Comparison of ENCODE assay signal across 15 mouse cellular contexts in the genomic region with DNA sequence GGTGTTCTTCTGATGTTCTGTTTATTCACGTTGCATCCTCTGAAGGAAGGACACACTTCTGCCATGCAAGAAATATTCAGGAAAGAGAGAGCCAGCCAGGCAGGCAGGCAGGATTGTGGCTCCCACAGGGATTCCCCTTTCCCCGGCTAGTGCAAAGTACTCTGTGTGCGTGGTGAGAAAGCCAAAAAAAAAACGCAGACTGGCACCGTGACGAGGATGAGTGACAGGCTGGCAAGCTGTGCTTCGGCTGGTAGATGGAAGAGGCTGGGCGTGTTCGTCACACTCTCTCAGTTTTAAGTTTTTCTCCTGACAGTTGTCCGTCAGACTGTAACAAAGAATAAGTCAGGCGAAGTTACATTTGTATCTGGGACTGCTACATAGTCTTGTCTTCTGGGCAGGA. TPM values are rescaled to one million over a fixed set of nuclear protein-coding genes. Genes with fewer than 3 reads are reported as not detected.
"Had no signal": no experiment of that assay in that cellular context is flagged by ENCODE, and none has a peak within 500 bp of the region (broad histone marks: within the 10 kb centered on the region; RNA-seq: fewer than 3 reads in every experiment).

No protein-coding gene starts in this region.

- H3K9ac ChIP-seq: liver, embryonic 15.5 days; midbrain, embryonic 13.5 days; neural tube, embryonic 15.5 days had no signal

- DNase-seq: kidney, adult 2 months; lung, adult 2 months; lung, postnatal 36 days; right cerebral cortex, adult 18-20 months; right cerebral cortex, postnatal 25 days; thymus, postnatal 4 days had no signal

- H3K4me3 ChIP-seq: limb, embryonic 10.5 days; liver, embryonic 15.5 days; midbrain, embryonic 13.5 days; myocyte; neural tube, embryonic 15.5 days had no signal

- H3K27me3 ChIP-seq: liver, embryonic 15.5 days; midbrain, embryonic 13.5 days; neural tube, embryonic 15.5 days had no signal

- H3K27ac ChIP-seq: limb, embryonic 10.5 days; liver, embryonic 15.5 days; midbrain, embryonic 13.5 days; neural tube, embryonic 15.5 days had no signal

- H3K9me3 ChIP-seq: limb, embryonic 10.5 days; liver, embryonic 15.5 days; midbrain, embryonic 13.5 days; neural tube, embryonic 15.5 days had no signal

- H3K4me1 ChIP-seq: liver, embryonic 15.5 days; neural tube, embryonic 15.5 days had no signal

- ATAC-seq: intestine, embryonic 16.5 days; lung, postnatal 0 days; midbrain, embryonic 13.5 days had no signal

- H3K4me2 ChIP-seq: liver, embryonic 11.5 days; liver, embryonic 15.5 days; midbrain, embryonic 13.5 days; neural tube, embryonic 15.5 days had no signal

- H3K36me3 ChIP-seq: limb, embryonic 10.5 days; liver, embryonic 15.5 days; midbrain, embryonic 13.5 days; neural tube, embryonic 15.5 days had no signal

RNA-seq across cellular contexts. Expression of a gene that starts 24.2 kb away (rescaled TPM):
- total RNA-seq: megakaryocyte progenitor cell, adult 5-6 weeks had no signal
